Comparison of ENCODE assay signal across 8 mouse cellular contexts in genomic region chr1:173350372-173350957, GRCm38 (mm10). TPM values are rescaled to one million over a fixed set of nuclear protein-coding genes. Genes with fewer than 3 reads are reported as not detected.
DNase-seq lines count a peak whose midpoint lies in the region; ATAC-seq and TF ChIP-seq lines count a peak whose summit lies in the region.

Aim2 (plus strand) TSS chr1:173350879.

- peaks cover 0 to 26% of the 10 kb centered on the region in 2 experiments; a peak in 2 of 4 replicates for H3K36me3 ChIP-seq in MEL (ENCODE audit: control insufficient read depth in 1 of 2, insufficient read depth in 2 of 2, low read length in 2 of 2)
- H3K36me3 ChIP-seq in hindbrain, embryonic 12.5 days: peaks cover 8% of the 10 kb centered on the region; the same call in 1 of the 2 replicates

- peak in 1 of 2 experiments; percentile 51; a peak in 1 of 4 replicates for TF ChIP-seq EP300 in MEL (IDR thresholded peaks at IDR 0.05; ENCODE audit: low read depth in 1 of 2, low read length in 2 of 2)

- TF ChIP-seq CTCF in cerebellum, adult 2 months (IDR thresholded peaks at IDR 0.05; ENCODE audit: borderline replicate concordance, insufficient read depth, low read depth, low read length): no peak
- no peak for TF ChIP-seq CTCF in MEL (IDR thresholded peaks at IDR 0.05 in 2 of 3, conservative IDR thresholded peaks at IDR 0.05 in 1 of 3; ENCODE audit: control insufficient read depth in 1 of 3, insufficient read depth in 1 of 3, low read depth in 2 of 3, low read length in 3 of 3, poor library complexity in 1 of 3, severe bottlenecking in 1 of 3)

- peak within 1 kb of the TSS; percentile 55 for H3K4me2 ChIP-seq in hindbrain, embryonic 12.5 days (replicated peaks)

- no peak for TF ChIP-seq RAD21 in MEL (IDR thresholded peaks at IDR 0.05; ENCODE audit: low read depth, low read length)

- DNase-seq in cerebellum, adult 2 months: no peak
- no peak for DNase-seq in cerebellum, postnatal 10 days
- peak; percentile 56 for DNase-seq in MEL (ENCODE audit: low read depth, low spot score)
- DNase-seq in adrenal gland, adult (ENCODE audit: inconsistent age in 2 of 2, low spot score in 1 of 2): no peak
- no peak for DNase-seq in gastrocnemius, adult 8-10 months (ENCODE audit: low spot score in 2 of 2)
- DNase-seq in testis, postnatal 14 days (ENCODE audit: low spot score): no peak

- peak; percentile 50 for ATAC-seq in hindbrain, embryonic 12.5 days (ENCODE audit: low FRiP score)
- no peak for ATAC-seq in megakaryocyte progenitor cell, adult 5-6 weeks (replicated peaks; ENCODE audit: poor library complexity)

- H3K4me1 ChIP-seq in cerebellum, adult 2 months (ENCODE audit: control insufficient read depth, insufficient read depth, low read length): peaks cover 37% of the 10 kb centered on the region
- peaks cover 22 to 25% of the 10 kb centered on the region in 2 experiments; a peak in 3 of 4 replicates for H3K4me1 ChIP-seq in MEL (ENCODE audit: control insufficient read depth in 1 of 2, insufficient read depth in 2 of 2, low read length in 2 of 2)
- H3K4me1 ChIP-seq in hindbrain, embryonic 12.5 days: peaks cover 17% of the 10 kb centered on the region

- H3K79me2 ChIP-seq in MEL (ENCODE audit: control insufficient read depth, insufficient read depth, low read length, poor library complexity): no peaks in the 10 kb centered on the region; the same call in 1 of the 2 replicates

- H3K9me3 ChIP-seq in MEL (replicated peaks; ENCODE audit: insufficient read depth, low read length): no peaks in the 10 kb centered on the region
- no peaks in the 10 kb centered on the region for H3K9me3 ChIP-seq in hindbrain, embryonic 12.5 days (replicated peaks)

- no peak for TF ChIP-seq POLR2A in cerebellum, adult 2 months (IDR thresholded peaks at IDR 0.05; ENCODE audit: borderline replicate concordance, insufficient read depth, low read length)
- TF ChIP-seq POLR2A in MEL (IDR thresholded peaks at IDR 0.05; ENCODE audit: control insufficient read depth in 1 of 2, insufficient read depth in 1 of 2, low read depth in 1 of 2, low read length in 2 of 2, poor library complexity in 1 of 2): no peak

- H3K27me3 ChIP-seq in cerebellum, adult 2 months (ENCODE audit: control insufficient read depth, insufficient read depth, low read length): no peaks in the 10 kb centered on the region
- no peaks in the 10 kb centered on the region for H3K27me3 ChIP-seq in MEL (ENCODE audit: control insufficient read depth in 1 of 2, insufficient read depth in 2 of 2, low read length in 2 of 2)
- no peaks in the 10 kb centered on the region for H3K27me3 ChIP-seq in hindbrain, embryonic 12.5 days

- H3K9ac ChIP-seq in MEL (ENCODE audit: control insufficient read depth, low read depth, low read length, poor library complexity, severe bottlenecking): peak within 1 kb of the TSS; percentile 75
- H3K9ac ChIP-seq in hindbrain, embryonic 12.5 days: peak within 1 kb of the TSS; percentile 41; the same call in 1 of the 2 replicates

- 5% methylated on average over 10 of the region's 10 CpGs for WGBS in cerebellum, adult 2 months
- WGBS in hindbrain, embryonic 12.5 days: 9% methylated on average over 10 of the region's 10 CpGs

- H3K27ac ChIP-seq in cerebellum, adult 2 months (ENCODE audit: insufficient read depth, low read length): peak within 1 kb of the TSS; percentile 66; the same call in 1 of the 2 replicates
- peak within 1 kb of the TSS; percentile 88 for H3K27ac ChIP-seq in MEL (ENCODE audit: control insufficient read depth, low read depth, low read length)
- no peak within 1 kb of the TSS for H3K27ac ChIP-seq in hindbrain, embryonic 12.5 days

- H3K4me3 ChIP-seq in cerebellum, adult 2 months (replicated peaks; ENCODE audit: insufficient read depth, low read depth, low read length): no peak within 1 kb of the TSS
- H3K4me3 ChIP-seq in MEL (ENCODE audit: control insufficient read depth in 1 of 2, insufficient read depth in 1 of 2, low read depth in 2 of 2, low read length in 2 of 2): peak within 1 kb of the TSS; percentile 53 to 57
- H3K4me3 ChIP-seq in hindbrain, embryonic 12.5 days: peak within 1 kb of the TSS; percentile 24

TF ChIP-seq in MEL, 35 proteins besides CTCF, POLR2A, EP300 and RAD21:
- peak; percentile 53; the same call in 1 of the 2 replicates for TF ChIP-seq TCF12 (IDR thresholded peaks at IDR 0.05; ENCODE audit: low read depth, low read length)
- no peak for TF ChIP-seq POLR2AphosphoS2 (IDR thresholded peaks at IDR 0.05; ENCODE audit: low read length)
- TF ChIP-seq MAX (IDR thresholded peaks at IDR 0.05; ENCODE audit: low read length): no peak
- no peak; the same call in 1 of the 2 replicates for TF ChIP-seq KAT2A (conservative IDR thresholded peaks at IDR 0.05; ENCODE audit: low read depth, low read length)
- TF ChIP-seq MXI1 (IDR thresholded peaks at IDR 0.05; ENCODE audit: low read depth, low read length): no peak; the same call in 1 of the 2 replicates
- TF ChIP-seq GATA1 (IDR thresholded peaks at IDR 0.05; ENCODE audit: low read depth, low read length): peak; percentile 67
- TF ChIP-seq MEF2A (IDR thresholded peaks at IDR 0.05; ENCODE audit: extremely low read depth, insufficient replicate concordance, low read depth, low read length, poor library complexity, severe bottlenecking): peak; percentile 11; the same call in 1 of the 2 replicates
- no peak for TF ChIP-seq MYB (IDR thresholded peaks at IDR 0.05; ENCODE audit: low read depth, low read length)
- TF ChIP-seq HCFC1 (IDR thresholded peaks at IDR 0.05; ENCODE audit: low read depth, low read length): no peak
- TF ChIP-seq NELFE (IDR thresholded peaks at IDR 0.05; ENCODE audit: low read depth, low read length): no peak
- TF ChIP-seq ETS1 (IDR thresholded peaks at IDR 0.05; ENCODE audit: low read depth, low read length): peak; percentile 72
- no peak for TF ChIP-seq RCOR1 (IDR thresholded peaks at IDR 0.05; ENCODE audit: low read depth, low read length)
- no peak for TF ChIP-seq BHLHE40 (IDR thresholded peaks at IDR 0.05; ENCODE audit: borderline replicate concordance, low read depth, low read length)
- no peak for TF ChIP-seq UBTF (IDR thresholded peaks at IDR 0.05; ENCODE audit: borderline replicate concordance, insufficient read depth, low read depth, low read length)
- no peak; the same call in 1 of the 2 replicates for TF ChIP-seq ELF1 (IDR thresholded peaks at IDR 0.05; ENCODE audit: low read depth, low read length)
- TF ChIP-seq GABPA (IDR thresholded peaks at IDR 0.05; ENCODE audit: low read depth, low read length): no peak
- TF ChIP-seq ZKSCAN1 (IDR thresholded peaks at IDR 0.05; ENCODE audit: low read depth, low read length): no peak
- no peak for TF ChIP-seq CHD1 (IDR thresholded peaks at IDR 0.05; ENCODE audit: low read depth, low read length)
- TF ChIP-seq JUND (IDR thresholded peaks at IDR 0.05; ENCODE audit: low read depth, low read length): no peak
- no peak for TF ChIP-seq TAL1 (IDR thresholded peaks at IDR 0.05; ENCODE audit: low read length)

RNA-seq across cellular contexts. Expression of gene Aim2, which starts in this region (rescaled TPM):
- polyA plus RNA-seq in cerebellum, adult 2 months (2012; rRNA removed): 1.3 and 2.0 TPM in 2 replicates
- 2.3 TPM in 2 replicates for total RNA-seq in MEL (2012; rRNA removed)
- polyA plus RNA-seq in MEL (2012; ENCODE audit: insufficient read depth in 1 of 2, insufficient read length in 2 of 2, low read depth in 1 of 2, low replicate concordance in 2 of 2, missing spikeins in 1 of 2): 1 to 10 TPM in 1 of 2 experiments, not detected in 1; 9.1 TPM
- 3.2 and 3.9 TPM in 2 replicates for polyA plus RNA-seq in hindbrain, embryonic 12.5 days (2016; fragmentation: Nextera tagmentation; extraction: Ambion mirVana)
- 56.5 and 62.8 TPM in 2 replicates for total RNA-seq in megakaryocyte progenitor cell, adult 5-6 weeks (2015)
- total RNA-seq in megakaryocyte progenitor cell, adult 5-6 weeks (2017): 65.3 and 67.4 TPM in 2 replicates
- under 1 TPM in 1 of 4 experiments, not detected in 3; 0.58 TPM for total RNA-seq in gastrocnemius, adult 8-10 months (2022)

Comparison
In these comparisons a context has a peak if more than half of its experiments do, and no peak if none do; other contexts are left out.
1. RNA of gene Aim2 (total RNA-seq): 56.5 to 67.4 TPM in megakaryocyte progenitor cell, adult 5-6 weeks; 2.3 TPM in MEL and 0.58 TPM in gastrocnemius, adult 8-10 months; every median in the first group is over 10 times any median in the second.